Mouse (Mus musculus): ENCODE results near the gene Slc25a23. TPM values are rescaled to one million over a fixed set of nuclear protein-coding genes. Genes with fewer than 3 reads are reported as not detected.
A peak's percentile ranks its signal among the peaks of the same experiment; 100 is the strongest.

Slc25a23 gene
- polyA plus RNA-seq, 1 experiment from 2014 or later, result 7.4 TPM

GRCm38 (mm10) chr17:57081234-57081842 is 21.7 kb upstream of the Slc25a23 start:
- Histone ChIP-seq H3K27me3 (ENCODE audit: control insufficient read depth, insufficient read depth, low read length) (no peaks in the 10 kb centered on the region), H3K27ac (ENCODE audit: low read length) (no peak overlapping the region), H3K4me1 (ENCODE audit: control insufficient read depth, insufficient read depth, low read length) (peaks cover 4% of the 10 kb centered on the region; the same call in 1 of the 2 replicates), H3K9me3 (replicated peaks; ENCODE audit: control insufficient read depth, low read length) (no peaks in the 10 kb centered on the region), H3K4me3 (replicated peaks; ENCODE audit: low read length) (no peak overlapping the region), H3K4me2 (ENCODE audit: low read depth, low read length) (no peak overlapping the region), H3K36me3 (ENCODE audit: control insufficient read depth, insufficient read depth, low read length) (no peaks in the 10 kb centered on the region), H3K9ac (ENCODE audit: low read length) (no peak overlapping the region)
- 92% methylated on average over 31 of the region's 31 CpGs for WGBS
- no peak for ATAC-seq (ENCODE audit: insufficient read depth, low FRiP score)

- peaks cover 4% of the 10 kb centered on the region; the same call in 1 of the 2 replicates for H3K4me1 ChIP-seq (ENCODE audit: control insufficient read depth, insufficient read depth, low read length)
- WGBS, result 52% methylated on average over 3 of the region's 3 CpGs
- no peak overlapping the region for H3K9ac ChIP-seq (ENCODE audit: low read length)
- H3K9me3 ChIP-seq (replicated peaks; ENCODE audit: control insufficient read depth, low read length), result no peaks in the 10 kb centered on the region
- H3K27me3 ChIP-seq (ENCODE audit: control insufficient read depth, insufficient read depth, low read length), result no peaks in the 10 kb centered on the region
- ATAC-seq (ENCODE audit: insufficient read depth, low FRiP score), result peak; percentile 39; the same call in 1 of the 2 replicates
- H3K27ac ChIP-seq (ENCODE audit: low read length), result peak overlapping the region; percentile 51; the same call in 1 of the 2 replicates
- H3K4me3 ChIP-seq (replicated peaks; ENCODE audit: low read length), result no peak overlapping the region
- H3K4me2 ChIP-seq (ENCODE audit: low read depth, low read length), result no peak overlapping the region
- H3K36me3 ChIP-seq (ENCODE audit: control insufficient read depth, insufficient read depth, low read length), result no peaks in the 10 kb centered on the region
Measured at GRCm38 (mm10) chr17:57079919-57080318, 20.3 kb upstream of the Slc25a23 start.

- Histone ChIP-seq H3K27ac (ENCODE audit: low read length) (no peak within 1 kb of the TSS), H3K4me3 (replicated peaks; ENCODE audit: low read length) (no peak within 1 kb of the TSS; the same call in 1 of the 2 replicates), H3K9ac (ENCODE audit: low read length) (peak within 1 kb of the TSS; percentile 57), H3K27me3 (ENCODE audit: control insufficient read depth, insufficient read depth, low read length) (no peaks in the 10 kb centered on the region), H3K9me3 (replicated peaks; ENCODE audit: control insufficient read depth, low read length) (no peaks in the 10 kb centered on the region), H3K4me2 (ENCODE audit: low read depth, low read length) (no peak within 1 kb of the TSS), H3K4me1 (ENCODE audit: control insufficient read depth, insufficient read depth, low read length) (peaks cover 4% of the 10 kb centered on the region; the same call in 1 of the 2 replicates), H3K36me3 (ENCODE audit: control insufficient read depth, insufficient read depth, low read length) (no peaks in the 10 kb centered on the region)
- 0 out of 2 replicates have a peak, but pooled peaks have one; percentile 9 for ATAC-seq (ENCODE audit: insufficient read depth, low FRiP score)
- 37% methylated on average over 6 of the region's 6 CpGs for WGBS
Measured at GRCm38 (mm10) chr17:57078336-57078735, 18.7 kb upstream of the Slc25a23 start, which contains the start of gene Dennd1c. Dennd1c (minus strand) TSS chr17:57078514.

- 40% methylated on average over 3 of the region's 3 CpGs for WGBS
- Histone ChIP-seq H3K27ac (ENCODE audit: low read length) (no peak overlapping the region), H3K36me3 (ENCODE audit: control insufficient read depth, insufficient read depth, low read length) (no peaks in the 10 kb centered on the region), H3K4me1 (ENCODE audit: control insufficient read depth, insufficient read depth, low read length) (peaks cover 4% of the 10 kb centered on the region; the same call in 1 of the 2 replicates), H3K4me2 (ENCODE audit: low read depth, low read length) (no peak overlapping the region), H3K27me3 (ENCODE audit: control insufficient read depth, insufficient read depth, low read length) (no peaks in the 10 kb centered on the region), H3K9ac (ENCODE audit: low read length) (no peak overlapping the region), H3K9me3 (replicated peaks; ENCODE audit: control insufficient read depth, low read length) (no peaks in the 10 kb centered on the region), H3K4me3 (replicated peaks; ENCODE audit: low read length) (no peak overlapping the region)
- no peak for ATAC-seq (ENCODE audit: insufficient read depth, low FRiP score)
Measured at GRCm38 (mm10) chr17:57076916-57077315, 17.3 kb upstream of the Slc25a23 start.

- peak; percentile 84 for ATAC-seq (ENCODE audit: insufficient read depth, low FRiP score)
- H3K4me2 ChIP-seq (ENCODE audit: low read depth, low read length), result peak overlapping the region; percentile 43
- WGBS, result 5% methylated on average over 11 of the region's 11 CpGs
- no peak overlapping the region; the same call in 1 of the 2 replicates for H3K27ac ChIP-seq (ENCODE audit: low read length)
- H3K4me1 ChIP-seq (ENCODE audit: control insufficient read depth, insufficient read depth, low read length), result no peaks in the 10 kb centered on the region
- H3K4me3 ChIP-seq (replicated peaks; ENCODE audit: low read length), result peak overlapping the region; percentile 24
- H3K36me3 ChIP-seq (ENCODE audit: control insufficient read depth, insufficient read depth, low read length), result no peaks in the 10 kb centered on the region
- H3K9me3 ChIP-seq (replicated peaks; ENCODE audit: control insufficient read depth, low read length), result no peaks in the 10 kb centered on the region
- H3K9ac ChIP-seq (ENCODE audit: low read length), result peak overlapping the region; percentile 23
- no peaks in the 10 kb centered on the region for H3K27me3 ChIP-seq (ENCODE audit: control insufficient read depth, insufficient read depth, low read length)
Measured at GRCm38 (mm10) chr17:57070699-57071098, 11.0 kb upstream of the Slc25a23 start.

- Histone ChIP-seq H3K27ac (ENCODE audit: low read length) (peak overlapping the region; percentile 66), H3K9ac (ENCODE audit: low read length) (peak overlapping the region; percentile 23), H3K36me3 (ENCODE audit: control insufficient read depth, insufficient read depth, low read length) (no peaks in the 10 kb centered on the region), H3K27me3 (ENCODE audit: control insufficient read depth, insufficient read depth, low read length) (no peaks in the 10 kb centered on the region), H3K4me1 (ENCODE audit: control insufficient read depth, insufficient read depth, low read length) (no peaks in the 10 kb centered on the region), H3K4me3 (replicated peaks; ENCODE audit: low read length) (peak overlapping the region; percentile 24), H3K9me3 (replicated peaks; ENCODE audit: control insufficient read depth, low read length) (no peaks in the 10 kb centered on the region), H3K4me2 (ENCODE audit: low read depth, low read length) (peak overlapping the region; percentile 43)
- ATAC-seq (ENCODE audit: insufficient read depth, low FRiP score), result no peak
- WGBS, result 11% methylated on average over 9 of the region's 9 CpGs
Measured at GRCm38 (mm10) chr17:57070272-57070671, 10.6 kb upstream of the Slc25a23 start.

GRCm38 (mm10) chr17:57066908-57067307 is 7.2 kb upstream of the Slc25a23 start:
- 54% methylated on average over 5 of the region's 5 CpGs for whole genome bisulfite sequencing
- ATAC-seq (ENCODE audit: insufficient read depth, low FRiP score), result no peak
- Histone ChIP-seq H3K27ac (ENCODE audit: low read length) (no peak overlapping the region), H3K9ac (ENCODE audit: low read length) (no peak overlapping the region), H3K4me3 (replicated peaks; ENCODE audit: low read length) (no peak overlapping the region), H3K4me1 (ENCODE audit: control insufficient read depth, insufficient read depth, low read length) (no peaks in the 10 kb centered on the region), H3K36me3 (ENCODE audit: control insufficient read depth, insufficient read depth, low read length) (no peaks in the 10 kb centered on the region), H3K27me3 (ENCODE audit: control insufficient read depth, insufficient read depth, low read length) (peaks cover 14% of the 10 kb centered on the region), H3K9me3 (replicated peaks; ENCODE audit: control insufficient read depth, low read length) (no peaks in the 10 kb centered on the region), H3K4me2 (ENCODE audit: low read depth, low read length) (no peak overlapping the region)

GRCm38 (mm10) chr17:57063031-57063430 is 3.4 kb upstream of the Slc25a23 start:
- H3K36me3 ChIP-seq (ENCODE audit: control insufficient read depth, insufficient read depth, low read length), result no peaks in the 10 kb centered on the region
- 14% methylated on average over 8 of the region's 8 CpGs for WGBS
- H3K27me3 ChIP-seq (ENCODE audit: control insufficient read depth, insufficient read depth, low read length), result peaks cover 18% of the 10 kb centered on the region
- H3K9ac ChIP-seq (ENCODE audit: low read length), result peak overlapping the region; percentile 75
- H3K4me3 ChIP-seq (replicated peaks; ENCODE audit: low read length), result peak overlapping the region; percentile 60
- H3K9me3 ChIP-seq (replicated peaks; ENCODE audit: control insufficient read depth, low read length), result no peaks in the 10 kb centered on the region
- peak overlapping the region; percentile 49 for H3K4me2 ChIP-seq (ENCODE audit: low read depth, low read length)
- no peak for ATAC-seq (ENCODE audit: insufficient read depth, low FRiP score)
- peak overlapping the region; percentile 90; the same call in 1 of the 2 replicates for H3K27ac ChIP-seq (ENCODE audit: low read length)
- peaks cover 12% of the 10 kb centered on the region; the same call in 1 of the 2 replicates for H3K4me1 ChIP-seq (ENCODE audit: control insufficient read depth, insufficient read depth, low read length)

- WGBS, result 2% methylated on average over 22 of the region's 22 CpGs
- peaks cover 12% of the 10 kb centered on the region; the same call in 1 of the 2 replicates for H3K4me1 ChIP-seq (ENCODE audit: control insufficient read depth, insufficient read depth, low read length)
Measured at GRCm38 (mm10) chr17:57062548-57062947, 2.9 kb upstream of the Slc25a23 start.

More at GRCm38 (mm10) chr17:57062548-57062947, 2.9 kb upstream of the Slc25a23 start:
- Histone ChIP-seq H3K4me2 (ENCODE audit: low read depth, low read length) (peak overlapping the region; percentile 49), H3K36me3 (ENCODE audit: control insufficient read depth, insufficient read depth, low read length) (no peaks in the 10 kb centered on the region), H3K4me3 (replicated peaks; ENCODE audit: low read length) (peak overlapping the region; percentile 60), H3K27me3 (ENCODE audit: control insufficient read depth, insufficient read depth, low read length) (peaks cover 18% of the 10 kb centered on the region), H3K9ac (ENCODE audit: low read length) (peak overlapping the region; percentile 75), H3K27ac (ENCODE audit: low read length) (peak overlapping the region; percentile 90), H3K9me3 (replicated peaks; ENCODE audit: control insufficient read depth, low read length) (no peaks in the 10 kb centered on the region)
- no peak for ATAC-seq (ENCODE audit: insufficient read depth, low FRiP score)

All from stomach, embryonic 16.5 days (tissue).